In the genomic region with DNA sequence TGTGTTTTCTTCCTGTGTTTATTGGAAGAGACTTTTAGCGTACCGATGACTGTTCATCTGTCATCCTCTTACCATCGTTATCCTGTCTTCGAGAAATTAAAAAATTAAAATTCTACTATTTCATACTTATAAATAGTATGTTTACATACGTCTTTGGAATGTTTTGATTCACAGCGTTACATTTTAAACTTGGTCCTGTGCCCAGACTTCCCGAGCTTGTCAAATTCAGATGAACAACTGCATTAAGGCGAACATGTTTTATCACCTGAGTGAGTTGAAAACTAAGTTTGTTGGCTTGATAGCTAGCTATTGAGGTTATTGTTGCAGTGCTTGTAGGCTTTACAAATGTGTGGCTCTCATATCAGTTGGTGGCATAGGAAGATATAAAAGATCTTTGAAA, we compare ENCODE assay signal across 8 mouse cellular contexts. TPM values are rescaled to one million over a fixed set of nuclear protein-coding genes. Genes with fewer than 3 reads are reported as not detected.
DNase-seq lines count a peak whose midpoint lies in the region; ATAC-seq lines count a peak whose summit lies in the region.

No protein-coding gene starts in this region.

- peaks cover 4% of the 10 kb centered on the region; the same call in 1 of the 2 replicates for H3K4me1 ChIP-seq in kidney, embryonic 15.5 days
- H3K4me1 ChIP-seq in brown adipose tissue, adult 24 weeks (ENCODE audit: control insufficient read depth, insufficient read depth, insufficient read length, low read length): peaks cover 3% of the 10 kb centered on the region
- H3K4me1 ChIP-seq in hindbrain, embryonic 14.5 days (replicated peaks; ENCODE audit: control insufficient read depth, insufficient read depth, low read length): peaks cover 9% of the 10 kb centered on the region; the same call in 1 of the 2 replicates
- peaks cover 13% of the 10 kb centered on the region for H3K4me1 ChIP-seq in midbrain, embryonic 15.5 days

- H3K9me3 ChIP-seq in kidney, embryonic 15.5 days (replicated peaks): no peaks in the 10 kb centered on the region
- H3K9me3 ChIP-seq in hindbrain, embryonic 14.5 days (ENCODE audit: control insufficient read depth, low read length): no peaks in the 10 kb centered on the region
- no peaks in the 10 kb centered on the region for H3K9me3 ChIP-seq in midbrain, embryonic 15.5 days

- H3K9ac ChIP-seq in kidney, embryonic 15.5 days: peak overlapping the region; percentile 76
- peak overlapping the region; percentile 73 for H3K9ac ChIP-seq in hindbrain, embryonic 14.5 days
- peak overlapping the region; percentile 67 for H3K9ac ChIP-seq in midbrain, embryonic 15.5 days

- intact Hi-C loops in gastrocnemius, postnatal 36 days (cut with DNase I): no loop called here

- peak overlapping the region; percentile 66 for H3K4me2 ChIP-seq in kidney, embryonic 15.5 days
- H3K4me2 ChIP-seq in hindbrain, embryonic 14.5 days (replicated peaks): peak overlapping the region; percentile 64
- H3K4me2 ChIP-seq in midbrain, embryonic 15.5 days: peak overlapping the region; percentile 60

- no peaks in the 10 kb centered on the region for H3K27me3 ChIP-seq in kidney, embryonic 15.5 days
- no peaks in the 10 kb centered on the region for H3K27me3 ChIP-seq in hindbrain, embryonic 14.5 days (ENCODE audit: control insufficient read depth, insufficient read depth, low read length)
- no peaks in the 10 kb centered on the region for H3K27me3 ChIP-seq in midbrain, embryonic 15.5 days (replicated peaks)

- H3K27ac ChIP-seq in kidney, embryonic 15.5 days: no peak overlapping the region
- H3K27ac ChIP-seq in brown adipose tissue, adult 24 weeks (replicated peaks; ENCODE audit: low read depth, low read length): no peak overlapping the region; the same call in 1 of the 2 replicates
- H3K27ac ChIP-seq in hindbrain, embryonic 14.5 days: peak overlapping the region; percentile 80
- peak overlapping the region; percentile 84 for H3K27ac ChIP-seq in midbrain, embryonic 15.5 days

- DNase-seq in kidney, postnatal 36 days: no peak
- no peak for DNase-seq in hindbrain, embryonic 14.5 days (ENCODE audit: low spot score)
- DNase-seq in gastrocnemius, postnatal 36 days: no peak
- no peak for DNase-seq in ovary, postnatal 10 days (ENCODE audit: low spot score)
- DNase-seq in frontal cortex, adult 2 months (ENCODE audit: extremely low spot score in 1 of 2, low spot score in 1 of 2): no peak

- 26% methylated on average over 8 of the region's 8 CpGs for WGBS in kidney, embryonic 15.5 days
- 46% methylated on average over 8 of the region's 8 CpGs for WGBS in hindbrain, embryonic 14.5 days
- WGBS in midbrain, embryonic 15.5 days: 49% methylated on average over 8 of the region's 8 CpGs

- no peak; the same call in 1 of the 2 replicates for ATAC-seq in kidney, embryonic 15.5 days (replicated peaks; ENCODE audit: low FRiP score)
- no peak for ATAC-seq in hindbrain, embryonic 14.5 days (ENCODE audit: low FRiP score)
- ATAC-seq in midbrain, embryonic 15.5 days (replicated peaks): no peak

- peaks cover 25% of the 10 kb centered on the region for H3K36me3 ChIP-seq in kidney, embryonic 15.5 days
- peaks cover 9% of the 10 kb centered on the region for H3K36me3 ChIP-seq in hindbrain, embryonic 14.5 days (replicated peaks; ENCODE audit: control insufficient read depth, insufficient read depth)
- no peaks in the 10 kb centered on the region for H3K36me3 ChIP-seq in midbrain, embryonic 15.5 days (replicated peaks)

- peak overlapping the region; percentile 83 for H3K4me3 ChIP-seq in kidney, embryonic 15.5 days (replicated peaks)
- H3K4me3 ChIP-seq in brown adipose tissue, adult 24 weeks (ENCODE audit: insufficient read depth, low read depth, low read length): peak overlapping the region; percentile 94
- peak overlapping the region; percentile 66 for H3K4me3 ChIP-seq in hindbrain, embryonic 14.5 days (replicated peaks; ENCODE audit: low read length)
- H3K4me3 ChIP-seq in midbrain, embryonic 15.5 days: peak overlapping the region; percentile 78

RNA-seq across cellular contexts. Expression of gene Rab3gap1, which starts 0.7 kb away (rescaled TPM):
- polyA plus RNA-seq in kidney, embryonic 15.5 days (2015; fragmentation: Nextera tagmentation; extraction: Ambion mirVana): 22.6 and 23.8 TPM in 2 replicates
- 22.6 and 27.9 TPM in 2 replicates for polyA plus RNA-seq in brown adipose tissue, adult 24 weeks (2012; ENCODE audit: insufficient read depth, insufficient read length, missing spikeins)
- polyA plus RNA-seq in hindbrain, embryonic 14.5 days (2014; fragmentation: Nextera tagmentation; extraction: Ambion mirVana): 20.9 and 26.0 TPM in 2 replicates
- polyA plus RNA-seq in midbrain, embryonic 15.5 days (2015; fragmentation: Nextera tagmentation; extraction: Ambion mirVana): 21.3 and 24.4 TPM in 2 replicates
- 10 to 100 TPM; 22.8 TPM for total RNA-seq in gastrocnemius, postnatal 36 days (2021)
- polyA plus RNA-seq in frontal cortex, adult 2 months (2012; rRNA removed): 43.3 and 46.5 TPM in 2 replicates

RNA-seq across cellular contexts. Expression of gene Map3k19, which starts 14.4 kb away (rescaled TPM):
- not detected in 2 replicates for polyA plus RNA-seq in kidney, embryonic 15.5 days (2015; fragmentation: Nextera tagmentation; extraction: Ambion mirVana)
- not detected in 2 replicates for polyA plus RNA-seq in brown adipose tissue, adult 24 weeks (2012; ENCODE audit: insufficient read depth, insufficient read length, missing spikeins)
- 0.83 and 1.1 TPM in 2 replicates for polyA plus RNA-seq in hindbrain, embryonic 14.5 days (2014; fragmentation: Nextera tagmentation; extraction: Ambion mirVana)
- 0.58 and 0.95 TPM in 2 replicates for polyA plus RNA-seq in midbrain, embryonic 15.5 days (2015; fragmentation: Nextera tagmentation; extraction: Ambion mirVana)
- total RNA-seq in gastrocnemius, postnatal 36 days (2021): not detected
- 2.2 and 3.0 TPM in 2 replicates for polyA plus RNA-seq in frontal cortex, adult 2 months (2012; rRNA removed)

Comparison
In these comparisons a context has a peak if more than half of its experiments do, and no peak if none do; other contexts are left out.
1. H3K27ac ChIP-seq: peak in hindbrain, embryonic 14.5 days (single experiment) and midbrain, embryonic 15.5 days (single experiment); none in kidney, embryonic 15.5 days (single experiment) and brown adipose tissue, adult 24 weeks (single experiment).
2. Peak in every context shown above with its lines, with median percentiles within 50 percentile points of each other: H3K4me2 ChIP-seq, H3K4me3 ChIP-seq and H3K9ac ChIP-seq.